Mouse (Mus musculus): ENCODE results near the gene Eya2.

Eya2 gene

DNA sequence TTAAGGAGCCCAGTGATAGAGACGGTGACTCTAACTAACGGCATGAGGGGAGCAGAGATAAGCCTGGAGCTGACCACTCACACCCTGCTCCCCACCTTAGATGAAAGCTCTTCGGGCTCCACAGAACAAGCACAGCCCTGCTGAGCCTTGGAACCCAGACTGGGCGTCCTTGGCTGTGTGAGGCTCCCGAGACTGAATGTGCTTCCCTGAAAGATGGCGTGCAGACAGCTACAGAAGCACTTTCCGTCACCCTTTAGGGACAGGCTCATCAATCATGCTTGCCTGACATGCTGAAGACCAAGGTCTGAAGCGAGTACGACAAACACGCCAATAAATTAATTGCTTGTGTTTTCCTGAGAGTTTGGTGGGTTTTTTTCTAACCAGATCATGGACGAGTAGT is 56.2 kb downstream of the Eya2 start:
- no peak for DNase-seq (ENCODE audit: low spot score in 2 of 2)

- no peak for DNase-seq (ENCODE audit: low spot score in 2 of 2)
Measured at GRCm38 (mm10) chr2:165652281-165652680, 57.4 kb downstream of the Eya2 start.

DNA sequence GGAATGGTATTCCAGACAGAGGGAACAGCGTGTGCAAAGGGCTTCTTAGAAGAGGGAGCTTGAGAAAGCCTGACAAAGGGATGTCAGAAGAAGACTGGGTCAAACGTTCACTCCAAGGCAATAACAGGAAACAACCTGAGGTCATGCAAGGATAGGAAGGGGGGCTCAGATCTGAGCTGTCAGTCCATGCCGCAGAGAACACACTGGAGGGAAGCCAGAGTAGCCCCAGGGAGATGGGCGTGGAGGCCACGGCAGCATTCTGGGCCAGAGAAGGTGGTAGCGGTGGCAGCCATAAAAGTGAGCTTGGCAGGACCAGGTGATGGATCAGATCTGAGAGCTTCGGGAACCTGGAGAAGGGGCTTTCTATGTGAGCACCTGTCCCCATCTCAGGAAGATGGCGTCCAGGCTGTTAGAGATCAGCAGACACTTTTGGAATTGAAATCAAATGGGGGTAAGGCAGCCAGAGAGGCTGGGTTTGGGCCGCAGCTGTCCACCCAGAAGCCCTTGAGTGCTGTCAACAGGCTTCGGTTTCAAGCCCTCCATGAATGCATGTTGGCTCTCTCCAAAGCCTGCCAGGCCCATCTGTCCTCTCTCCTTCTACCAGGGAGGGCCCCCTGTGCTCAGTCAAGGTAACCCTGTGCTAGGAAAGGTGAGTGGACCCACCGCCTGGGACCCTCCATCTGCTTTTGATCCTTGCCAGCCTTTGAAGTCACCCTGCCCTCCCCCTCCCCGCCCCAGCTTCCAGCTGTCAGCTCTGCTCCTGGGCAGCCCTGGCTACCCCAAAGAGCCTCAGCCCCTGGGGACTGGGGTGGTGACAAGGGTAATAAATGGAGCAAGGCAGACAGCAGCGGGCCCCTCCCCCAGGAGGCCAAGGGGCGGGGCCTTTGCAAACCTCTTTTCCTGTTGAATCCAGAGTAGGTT is 58.4 kb downstream of the Eya2 start:
- peak in 1 of 2 experiments; percentile 61 for DNase-seq (ENCODE audit: low spot score in 2 of 2)

DNA sequence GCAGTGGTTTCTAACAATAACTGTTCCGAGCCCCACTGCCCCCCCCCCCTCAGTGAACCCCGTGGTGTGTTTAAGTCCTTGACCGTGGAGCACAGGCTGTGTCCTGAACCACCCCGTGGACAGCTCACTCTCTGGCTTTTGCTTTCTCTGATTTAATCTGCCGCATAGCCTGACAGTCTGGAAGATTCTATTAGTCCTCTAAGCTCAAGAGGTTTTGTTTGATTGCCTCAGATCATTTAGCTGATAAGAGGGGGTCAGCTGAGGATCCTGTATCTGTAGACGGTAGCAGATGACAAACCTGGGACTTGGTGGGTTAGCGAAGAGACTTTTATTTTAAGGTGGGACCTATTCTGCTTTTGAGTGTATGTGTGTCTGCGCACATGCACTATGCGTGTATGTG is 59.3 kb downstream of the Eya2 start:
- DNase-seq (ENCODE audit: low spot score in 2 of 2), result no peak

- no peak for DNase-seq (ENCODE audit: low spot score in 2 of 2)
Measured at GRCm38 (mm10) chr2:165654696-165655491, 60.1 kb downstream of the Eya2 start.

- no peak for DNase-seq (ENCODE audit: low spot score in 2 of 2)
Measured at GRCm38 (mm10) chr2:165656541-165656940, 61.7 kb downstream of the Eya2 start.

GRCm38 (mm10) chr2:165656956-165657355 is 62.1 kb downstream of the Eya2 start:
- no peak for DNase-seq (ENCODE audit: low spot score in 2 of 2)

- no peak for DNase-seq (ENCODE audit: low spot score in 2 of 2)
Measured at GRCm38 (mm10) chr2:165659552-165659951, 64.7 kb downstream of the Eya2 start.

GRCm38 (mm10) chr2:165663266-165663665 is 68.4 kb downstream of the Eya2 start:
- no peak for DNase-seq (ENCODE audit: low spot score in 2 of 2)

DNA sequence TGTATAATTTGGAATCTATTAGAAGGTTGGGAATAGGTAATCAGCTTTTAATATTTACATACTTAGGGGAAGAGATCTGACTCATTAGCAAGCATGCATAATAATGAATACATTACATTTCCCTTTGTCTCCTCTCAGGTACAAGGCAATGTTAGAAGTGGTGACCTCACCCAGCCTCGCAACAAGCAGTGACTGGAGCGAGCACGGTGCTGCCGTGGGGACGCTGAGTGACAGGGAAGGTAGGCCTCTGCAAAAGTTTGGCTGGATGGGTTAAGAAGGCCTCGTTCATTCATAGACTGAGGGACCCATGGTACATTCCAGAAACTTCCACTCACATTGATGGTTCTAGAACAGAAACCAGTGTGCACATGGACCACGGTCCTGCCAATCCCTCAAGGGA is 69.8 kb downstream of the Eya2 start:
- no peak for DNase-seq (ENCODE audit: low spot score in 2 of 2)

DNA sequence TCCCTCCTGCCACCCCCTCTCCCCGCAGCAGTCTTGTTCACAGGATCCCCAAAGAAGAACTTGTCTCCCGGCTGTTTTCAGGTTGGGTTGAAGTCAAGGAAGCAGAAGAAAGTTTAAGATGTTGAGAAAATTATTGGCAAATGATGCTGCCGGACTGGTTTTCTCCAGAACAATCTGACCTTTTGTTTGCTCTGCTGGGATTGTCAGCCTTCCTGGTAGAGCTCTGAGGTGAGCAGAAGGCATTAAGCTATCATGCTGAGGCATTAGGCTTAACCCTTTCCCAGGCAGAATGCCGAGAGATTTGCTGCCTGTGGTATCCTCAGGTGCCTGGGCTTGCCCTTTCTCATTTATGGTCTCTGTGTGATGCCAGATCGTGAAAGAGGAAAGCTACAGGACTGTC is 70.3 kb downstream of the Eya2 start:
- no peak for DNase-seq (ENCODE audit: low spot score in 2 of 2)

- DNase-seq (ENCODE audit: low spot score in 2 of 2), result no peak
Measured at GRCm38 (mm10) chr2:165667096-165667495, 72.3 kb downstream of the Eya2 start.

DNA sequence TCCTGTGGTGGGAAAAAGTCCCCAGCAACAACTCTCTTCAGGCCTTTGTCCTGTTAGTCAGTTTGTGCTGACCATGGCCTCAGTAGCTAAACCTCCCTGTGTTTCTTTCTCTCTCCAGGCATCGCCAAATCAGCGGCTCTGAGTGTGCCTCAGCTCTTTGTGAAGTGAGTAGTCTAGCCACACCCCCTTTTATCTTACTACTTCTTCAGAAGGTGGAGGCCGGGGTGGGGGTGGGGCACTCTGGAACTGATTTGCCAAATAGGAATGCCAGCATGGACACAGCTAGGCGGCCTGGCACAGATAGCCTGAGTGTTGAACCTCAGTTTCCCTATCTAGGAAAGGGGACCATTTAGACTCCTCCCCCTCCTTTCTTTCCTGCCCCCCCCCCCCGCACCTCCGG is 87.9 kb downstream of the Eya2 start:
- no peak for DNase-seq (ENCODE audit: low spot score in 2 of 2)

- peak in 1 of 2 experiments; percentile 19 for DNase-seq (ENCODE audit: low spot score in 2 of 2)
Measured at GRCm38 (mm10) chr2:165687516-165687915, 92.7 kb downstream of the Eya2 start.

GRCm38 (mm10) chr2:165688896-165689295 is 94.1 kb downstream of the Eya2 start:
- DNase-seq (ENCODE audit: low spot score in 2 of 2), result no peak

GRCm38 (mm10) chr2:165691016-165691415 is 96.2 kb downstream of the Eya2 start:
- no peak for DNase-seq (ENCODE audit: low spot score in 2 of 2)

DNA sequence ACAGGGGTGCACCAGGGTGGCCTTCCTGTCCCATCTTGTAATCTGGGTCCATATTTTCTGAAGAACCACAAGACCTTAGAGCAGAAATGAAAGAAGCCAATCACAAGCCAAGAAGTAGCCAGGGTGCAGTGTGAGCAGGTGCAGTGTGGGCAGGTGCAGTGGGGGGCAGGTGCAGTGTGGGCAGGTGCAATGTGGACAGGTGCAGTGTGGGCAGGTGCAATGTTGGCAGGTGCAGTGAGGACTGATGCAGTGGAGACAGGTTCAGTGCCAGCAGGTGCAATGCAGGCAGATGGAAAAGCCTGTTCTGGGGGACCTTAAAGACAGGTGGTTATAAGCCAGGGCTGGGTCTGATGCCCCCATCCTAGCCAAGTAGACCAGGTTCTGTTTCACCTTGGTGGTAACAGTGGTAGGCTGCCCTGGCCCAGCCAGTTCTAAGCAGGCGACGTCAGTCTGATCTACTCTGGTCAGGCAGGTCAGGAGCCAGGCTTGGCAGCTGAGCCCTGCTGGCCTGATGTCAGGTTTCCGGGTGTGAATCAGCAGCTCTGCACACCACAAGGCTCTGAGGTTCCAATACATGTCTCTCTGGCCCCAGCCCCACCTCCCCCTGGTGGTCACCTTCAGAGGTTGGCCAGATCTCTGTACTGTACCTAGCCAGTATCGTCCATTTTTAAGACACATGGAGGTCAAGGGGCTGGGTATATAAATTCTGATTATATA is 98.3 kb downstream of the Eya2 start:
- DNase-seq (ENCODE audit: low spot score in 2 of 2), result no peak

- DNase-seq (ENCODE audit: low spot score in 2 of 2), result no peak
Measured at GRCm38 (mm10) chr2:165694767-165695166, 99.9 kb downstream of the Eya2 start.

DNA sequence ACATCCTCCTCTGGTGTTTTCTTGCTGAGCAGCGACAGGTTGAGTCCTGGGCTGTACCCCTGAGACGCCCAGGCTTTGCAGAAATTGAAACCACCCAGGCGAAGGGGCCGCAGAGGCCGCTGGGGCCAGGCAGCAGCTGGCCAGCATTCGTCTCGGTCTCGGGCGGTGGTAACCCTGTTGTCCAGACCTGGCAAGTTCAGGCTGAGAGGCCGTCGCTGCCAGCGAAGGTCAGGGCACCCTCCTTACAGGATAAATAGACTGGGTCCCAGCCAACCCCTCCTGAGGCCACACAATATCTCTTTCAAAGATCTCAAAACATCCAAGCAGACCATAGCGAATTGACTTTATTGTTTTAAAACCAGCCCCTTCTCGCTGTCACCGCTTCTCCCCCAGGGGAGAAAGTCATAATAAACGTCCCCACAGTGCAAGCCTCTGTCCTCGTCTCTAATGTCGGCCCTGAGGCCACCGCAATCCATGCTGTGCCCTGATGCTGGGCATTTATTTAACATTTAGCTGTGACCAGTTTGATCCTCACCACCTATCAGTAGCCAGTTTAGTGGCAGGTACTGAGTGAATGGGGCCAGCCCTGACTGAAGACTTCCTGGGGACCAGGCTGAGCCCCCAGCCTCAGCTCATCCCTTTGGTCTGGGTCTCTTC is 105.5 kb downstream of the Eya2 start:
- DNase-seq (ENCODE audit: low spot score in 2 of 2), result no peak

DNA sequence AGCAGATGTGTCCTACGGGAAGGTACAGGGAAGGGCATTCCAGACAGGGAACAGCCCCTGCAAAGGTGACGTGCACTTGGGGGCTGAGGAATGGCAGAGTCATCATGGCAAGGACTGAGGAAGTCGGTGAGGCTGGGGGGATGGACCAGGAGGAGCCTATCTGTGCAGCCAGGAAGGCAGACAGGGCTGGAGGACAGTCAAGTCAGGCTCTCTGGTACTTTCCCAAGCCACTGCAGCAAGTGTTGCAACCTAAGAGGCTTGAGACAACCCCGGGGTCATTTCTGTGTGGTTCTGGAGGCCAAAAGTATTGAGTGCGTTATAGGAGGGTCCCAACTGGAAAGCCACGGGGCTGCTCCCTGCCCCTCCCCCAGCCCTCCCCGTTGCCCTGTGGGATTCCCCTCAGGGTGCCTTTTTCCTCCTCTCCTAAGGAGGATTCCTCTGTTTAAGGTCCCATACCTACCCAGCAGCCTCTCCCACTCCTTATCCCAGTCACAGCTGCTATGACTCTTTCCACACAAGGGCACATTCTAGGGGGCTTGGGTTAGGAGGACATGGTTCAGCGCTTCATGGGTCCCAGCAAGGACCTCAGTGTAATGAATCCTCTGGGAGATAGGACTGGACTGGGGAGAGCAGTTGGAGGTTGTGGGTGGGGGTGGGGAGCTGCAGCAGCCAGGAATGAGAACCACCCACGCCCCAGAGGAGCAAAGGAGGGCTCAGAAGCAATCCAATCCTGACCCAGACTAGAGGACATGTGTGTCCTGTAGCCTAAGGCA is 108.4 kb downstream of the Eya2 start:
- no peak for DNase-seq (ENCODE audit: low spot score in 2 of 2)

- DNase-seq (ENCODE audit: low spot score in 2 of 2), result no peak
Measured at GRCm38 (mm10) chr2:165708266-165708665, 113.4 kb downstream of the Eya2 start.
